Mouse (Mus musculus) CD4-positive, CD25-positive, alpha-beta regulatory T cell (primary cell): ENCODE data around the gene Fam243. TPM values are rescaled to one million over a fixed set of nuclear protein-coding genes. Genes with fewer than 3 reads are reported as not detected.

Experiments used
- polyA plus RNA-seq: library from polyadenylated mRNA; unstranded; fragments of 100-300 nt; shearing (Covaris generic); gene quantifications from one replicate; pipeline ENCODE4 v1.2.1, GENCODE M21; 2017

Fam243 gene
- polyA plus RNA-seq, result not detected

GRCm38 (mm10) chr16:92321341-92321740 lies at the start of gene Fam243:
Fam243 (minus strand) TSS chr16:92321441.

DNA sequence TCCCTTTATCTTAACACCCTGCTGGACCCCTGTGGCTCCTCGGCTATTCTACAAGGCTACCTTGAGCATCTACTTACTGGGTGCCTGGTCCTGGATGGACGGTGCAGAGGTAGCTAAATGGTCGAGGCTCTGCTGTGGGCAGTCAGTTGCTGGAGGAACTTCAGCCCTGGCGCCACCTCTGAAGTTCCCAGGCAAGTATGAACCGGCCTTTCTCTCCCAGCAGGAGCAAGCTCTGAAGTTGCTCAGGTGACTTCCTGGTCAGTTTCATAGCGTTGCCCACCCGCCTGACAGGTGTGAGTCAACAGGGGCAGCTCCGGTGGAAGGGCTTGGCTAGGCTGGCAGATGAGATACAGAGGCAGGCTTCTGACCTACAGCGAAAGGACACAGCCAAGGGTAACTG lies 38.0 kb upstream of the Fam243 start, which contains the start of gene Kcne1:
TSS of gene Kcne1 (minus strand) at position 240 of the 400 bp plus-strand sequence.

DNA sequence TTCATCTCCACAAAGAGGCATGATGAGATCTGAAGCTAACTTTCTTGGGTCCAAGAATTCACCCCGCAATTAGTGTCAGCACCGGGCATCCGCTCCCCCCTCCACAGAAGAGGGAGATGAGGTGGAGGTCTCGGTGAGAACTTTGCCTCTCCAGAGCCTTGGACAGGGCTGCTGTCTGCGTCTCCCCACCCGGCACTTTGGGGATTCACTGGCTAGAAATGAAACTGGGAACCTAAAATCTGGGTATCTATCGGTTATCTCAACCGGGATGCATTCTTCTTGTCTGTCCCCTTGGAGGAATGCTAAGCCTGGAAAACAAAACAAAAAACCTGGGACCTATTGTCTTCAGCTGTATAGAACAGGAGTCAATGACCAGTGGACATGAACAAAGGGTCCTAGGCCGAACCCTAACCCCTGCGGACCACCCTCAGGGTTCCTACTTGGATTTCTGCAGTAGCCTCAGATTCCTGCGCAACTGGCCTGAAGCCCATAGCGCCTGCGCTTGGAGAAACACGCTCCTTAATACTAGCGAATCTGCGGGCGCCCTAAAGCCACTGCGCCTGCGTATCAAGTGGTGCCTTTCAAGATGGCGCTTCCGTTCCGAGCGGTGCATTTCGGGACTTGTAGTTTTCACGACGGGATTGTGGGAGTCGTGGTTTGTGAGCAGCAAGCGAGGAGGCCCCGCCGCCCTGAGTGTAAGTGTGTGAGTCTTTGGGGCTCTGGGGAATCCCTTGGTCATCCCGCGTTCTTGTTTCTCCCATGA lies 20.4 kb downstream of the Fam243 start, which contains the start of gene Smim11:
TSS of gene Smim11 (plus strand) at position 638 of the 763 bp plus-strand sequence.

GRCm38 (mm10) chr16:92292101-92292500 lies 29.1 kb downstream of the Fam243 start, which contains the start of gene Kcne2:
Kcne2 (plus strand) TSS chr16:92292389.

Other genes starting within 250 kb of the Fam243 start
- gene Kcne2, start 29.1 kb downstream of the Fam243 start, polyA plus RNA-seq, result not detected
- 115 TPM for gene Smim11, start 20.2 kb downstream of the Fam243 start, polyA plus RNA-seq
- gene Kcne1, start 38.0 kb upstream of the Fam243 start, polyA plus RNA-seq, result not detected
- 13.5 TPM for gene Rcan1, start 149.4 kb upstream of the Fam243 start, polyA plus RNA-seq
- gene Clic6, start 164.3 kb upstream of the Fam243 start, polyA plus RNA-seq, result not detected